Mouse (Mus musculus) heart, postnatal 0 days (tissue): ENCODE measurements around the gene Hes3. TPM values are rescaled to one million over a fixed set of nuclear protein-coding genes. Genes with fewer than 3 reads are reported as not detected.

Experiments used
- ATAC-seq: fragments of 200-750 bp; cut with Nextera tagmentation; 2 replicates; pipeline ENCODE4 v1.8.0; 2017; ENCODE audit warnings: low read depth, moderate number of reproducible peaks, moderate library complexity; ENCODE audit not compliant: insufficient read depth
- DNase-seq: peaks from one replicate; pipeline ENCODE4 v3.0.0-alpha.2; 2016; ENCODE audit warnings: low spot score
- H3K27ac ChIP-seq: fragments of 300-500 bp; sonication (generic); 2 replicates; pipeline ENCODE4 v1.5.1; 2014; ENCODE audit warnings: low read depth, mild to moderate bottlenecking
- H3K27me3 ChIP-seq: fragments of 300-500 bp; sonication (generic); 2 replicates; pipeline ENCODE4 v1.6.1; 2014; ENCODE audit warnings: low read length, mixed read lengths; ENCODE audit not compliant: control insufficient read depth, insufficient read depth
- H3K36me3 ChIP-seq: fragments of 300-500 bp; sonication (generic); replicated peaks from 2 replicates; pipeline ENCODE4 v1.6.1; 2014; ENCODE audit warnings: low read length, mixed read lengths; ENCODE audit not compliant: control insufficient read depth, insufficient read depth
- H3K4me1 ChIP-seq: fragments of 300-500 bp; sonication (generic); 2 replicates; pipeline ENCODE4 v1.6.1; 2014; ENCODE audit warnings: antibody characterized with exemption; ENCODE audit not compliant: control insufficient read depth, insufficient read depth
- H3K4me2 ChIP-seq: fragments of 300-500 bp; sonication (generic); 2 replicates; pipeline ENCODE4 v1.6.1; 2014; ENCODE audit warnings: low read depth, mild to moderate bottlenecking, low read length, moderate library complexity
- H3K4me3 ChIP-seq: fragments of 300-500 bp; sonication (generic); 2 replicates; pipeline ENCODE4 v1.5.1; 2014; ENCODE audit warnings: low read depth, low read length
- H3K9ac ChIP-seq: fragments of 300-500 bp; sonication (generic); replicated peaks from 2 replicates; pipeline ENCODE4 v1.6.1; 2014; ENCODE audit warnings: low read depth, low read length, mixed read lengths
- H3K9me3 ChIP-seq: fragments of 300-500 bp; sonication (generic); replicated peaks from 2 replicates; pipeline ENCODE4 v1.6.1; 2016; ENCODE audit warnings: low read length; ENCODE audit not compliant: control insufficient read depth
- CTCF ChIP-seq: IDR thresholded peaks from 2 replicates; pipeline ENCODE4 v1.5.1; 2016; ENCODE audit warnings: antibody characterized with exemption, control low read depth, low read depth
- EP300 ChIP-seq: IDR thresholded peaks from 2 replicates; pipeline ENCODE4 v1.6.1; 2016; ENCODE audit warnings: antibody characterized with exemption, low read depth
- WGBS: fragments of 180-500 bp; shearing (Covaris S2); extraction: QIAGEN DNeasy Blood & Tissue Kit; methylation state at CpG from one replicate; pipeline ENCODE4 v1.1.7; 2014; 5-methylcytosine and 5-hydroxymethylcytosine counted together
- polyA plus RNA-seq: library from polyadenylated mRNA; unstranded; fragments of >200 nt; fragmentation: Nextera tagmentation; extraction: Ambion mirVana; gene quantifications from 2 replicates; pipeline ENCODE4 v1.2.1, GENCODE M21; 2015
- total RNA-seq: library from RNA; depleted of rRNA; stranded (reverse); fragments of >200 nt; gene quantifications from 2 replicates; pipeline ENCODE4 v1.2.3, GENCODE M21; 2014; ENCODE audit warnings: low replicate concordance

The Hes3 gene
- total and polyA plus RNA-seq, 2 experiments from 2014 or later = not detected

- no peaks in the 10 kb centered on the region for H3K9me3 ChIP-seq
- 0 out of 2 replicates have a peak, but pooled peaks cover 7% of the 10 kb centered on the region for H3K27me3 ChIP-seq
- no peak overlapping the region for H3K4me2 ChIP-seq
- H3K27ac ChIP-seq = peak overlapping the region; percentile 81
- H3K36me3 ChIP-seq = no peaks in the 10 kb centered on the region
- TF ChIP-seq EP300 (no peak), CTCF (no peak)
- ATAC-seq (no peak), DNase-seq (no peak)
- peaks cover 76% of the 10 kb centered on the region for H3K4me1 ChIP-seq
- 65% methylated on average over 7 of the region's 7 CpGs for WGBS
- H3K9ac ChIP-seq = no peak overlapping the region
- H3K4me3 ChIP-seq = no peak overlapping the region
These were observed 19.5 kb downstream of the Hes3 start for GRCm38 (mm10) chr4:152272006-152272405.

- H3K9ac ChIP-seq = no peak overlapping the region
- no peaks in the 10 kb centered on the region for H3K36me3 ChIP-seq
- H3K9me3 ChIP-seq = no peaks in the 10 kb centered on the region
- H3K4me2 ChIP-seq = no peak overlapping the region
- TF ChIP-seq CTCF (no peak), EP300 (no peak)
- H3K4me1 ChIP-seq = peaks cover 79% of the 10 kb centered on the region
- ATAC-seq = no peak
- H3K27me3 ChIP-seq = 0 out of 2 replicates have a peak, but pooled peaks cover 7% of the 10 kb centered on the region
- H3K4me3 ChIP-seq = no peak overlapping the region
- no peak overlapping the region for H3K27ac ChIP-seq
- 94% methylated on average over 11 of the region's 11 CpGs for WGBS
- no peak for DNase-seq
These were observed 20.1 kb downstream of the Hes3 start for GRCm38 (mm10) chr4:152271334-152271733.

- no peaks in the 10 kb centered on the region for H3K9me3 ChIP-seq
- 0 out of 2 replicates have a peak, but pooled peaks cover 2% of the 10 kb centered on the region for H3K27me3 ChIP-seq
- H3K9ac ChIP-seq = no peak overlapping the region
- TF ChIP-seq CTCF = no peak
- TF ChIP-seq EP300 = no peak
- H3K4me2 ChIP-seq = no peak overlapping the region
- peaks cover 86% of the 10 kb centered on the region for H3K4me1 ChIP-seq
- WGBS = 53% methylated on average over 9 of the region's 9 CpGs
- ATAC-seq (no peak), DNase-seq (no peak)
- H3K36me3 ChIP-seq = no peaks in the 10 kb centered on the region
- H3K4me3 ChIP-seq = no peak overlapping the region
- H3K27ac ChIP-seq = peak overlapping the region; percentile 36
These were observed 20.9 kb downstream of the Hes3 start for GRCm38 (mm10) chr4:152270599-152270998.

- no peak overlapping the region for H3K4me2 ChIP-seq
- H3K27me3 ChIP-seq = no peaks in the 10 kb centered on the region
- no peak overlapping the region for H3K4me3 ChIP-seq
- H3K27ac ChIP-seq = peak overlapping the region; percentile 36; the same call in 1 of the 2 replicates
- TF ChIP-seq CTCF (no peak), EP300 (no peak)
- WGBS = 90% methylated on average over 13 of the region's 13 CpGs
- peaks cover 86% of the 10 kb centered on the region for H3K4me1 ChIP-seq
- DNase-seq = no peak
- H3K9me3 ChIP-seq = no peaks in the 10 kb centered on the region
- no peak for ATAC-seq
- H3K9ac ChIP-seq = no peak overlapping the region
- no peaks in the 10 kb centered on the region for H3K36me3 ChIP-seq
These were observed 21.5 kb downstream of the Hes3 start for GRCm38 (mm10) chr4:152269967-152270366.

- Histone ChIP-seq H3K36me3 (no peaks in the 10 kb centered on the region), H3K4me1 (peaks cover 87% of the 10 kb centered on the region), H3K9ac (no peak overlapping the region), H3K27me3 (no peaks in the 10 kb centered on the region), H3K4me3 (no peak overlapping the region), H3K27ac (no peak overlapping the region), H3K9me3 (no peaks in the 10 kb centered on the region), H3K4me2 (no peak overlapping the region)
- no peak for ATAC-seq
- WGBS = 62% methylated on average over 13 of the region's 13 CpGs
- no peak for TF ChIP-seq CTCF
- TF ChIP-seq EP300 = no peak
- no peak for DNase-seq
These were observed 23.6 kb downstream of the Hes3 start for GRCm38 (mm10) chr4:152267748-152268369.
